Mouse (Mus musculus) heart, embryonic 10.5 days (tissue): ENCODE data around the gene Col6a1. TPM values are rescaled to one million over a fixed set of nuclear protein-coding genes. Genes with fewer than 3 reads are reported as not detected.

Experiments used
- DNase-seq: peaks from one replicate; pipeline ENCODE4 v3.0.0-alpha.2; 2017; ENCODE audit warnings: low spot score
- H3K27ac ChIP-seq: fragments of 300-500 bp; sonication (generic); 2 replicates; pipeline ENCODE4 v1.5.1; 2016; ENCODE audit warnings: mild to moderate bottlenecking
- H3K27me3 ChIP-seq: fragments of 300-500 bp; sonication (generic); 2 replicates; pipeline ENCODE4 v1.6.1; 2016; ENCODE audit warnings: mild to moderate bottlenecking; ENCODE audit not compliant: poor library complexity, insufficient read depth, severe bottlenecking
- H3K36me3 ChIP-seq: fragments of 300-500 bp; sonication (generic); 2 replicates; pipeline ENCODE4 v1.6.1; 2016; ENCODE audit warnings: mild to moderate bottlenecking, moderate library complexity
- H3K4me1 ChIP-seq: fragments of 300-500 bp; sonication (generic); 2 replicates; pipeline ENCODE4 v1.6.1; 2016; ENCODE audit warnings: mild to moderate bottlenecking
- H3K4me3 ChIP-seq: fragments of 300-500 bp; sonication (generic); 2 replicates; pipeline ENCODE4 v1.5.1; 2016; ENCODE audit warnings: mild to moderate bottlenecking, moderate library complexity
- H3K9me3 ChIP-seq: fragments of 300-500 bp; sonication (generic); 2 replicates; pipeline ENCODE4 v1.6.1; 2016; ENCODE audit warnings: mild to moderate bottlenecking, moderate library complexity
- WGBS: fragments of 180-500 bp; shearing (Covaris S2); methylation state at CpG from one replicate; pipeline ENCODE4 v1.1.7; 2016; 5-methylcytosine and 5-hydroxymethylcytosine counted together
- polyA plus RNA-seq: library from polyadenylated mRNA; unstranded; fragments of >200 nt; fragmentation: Nextera tagmentation; extraction: Ambion mirVana; gene quantifications from 2 replicates; pipeline ENCODE4 v1.2.1, GENCODE M21; 2016

Gene Col6a1
- polyA plus RNA-seq, 1 experiment from 2014 or later, result 17.1 TPM

GRCm38 (mm10) chr10:76721746-76722145, 4.2 kb downstream of the Col6a1 start:
- 88% methylated on average over 6 of the region's 6 CpGs for WGBS
- peaks cover 23% of the 10 kb centered on the region for H3K4me1 ChIP-seq
- H3K9me3 ChIP-seq, result no peaks in the 10 kb centered on the region
- H3K36me3 ChIP-seq, result peaks cover 20% of the 10 kb centered on the region; the same call in 1 of the 2 replicates
- H3K27ac ChIP-seq, result no peak overlapping the region
- H3K27me3 ChIP-seq, result no peaks in the 10 kb centered on the region
- DNase-seq, result peak; percentile 68
- no peak overlapping the region for H3K4me3 ChIP-seq

- Histone ChIP-seq H3K9me3 (no peaks in the 10 kb centered on the region), H3K36me3 (peaks cover 21% of the 10 kb centered on the region; the same call in 1 of the 2 replicates), H3K27me3 (no peaks in the 10 kb centered on the region), H3K4me1 (peaks cover 23% of the 10 kb centered on the region), H3K27ac (no peak overlapping the region), H3K4me3 (no peak overlapping the region)
- peak; percentile 54 for DNase-seq
- 83% methylated on average over 11 of the region's 11 CpGs for WGBS
Measured at GRCm38 (mm10) chr10:76721216-76721615, 4.8 kb downstream of the Col6a1 start.

- no peaks in the 10 kb centered on the region for H3K4me1 ChIP-seq
- no peak overlapping the region for H3K27ac ChIP-seq
- 79% methylated on average over 4 of the region's 4 CpGs for WGBS
- no peak overlapping the region for H3K4me3 ChIP-seq
- peak; percentile 71 for DNase-seq
- H3K36me3 ChIP-seq, result peaks cover 36% of the 10 kb centered on the region
- no peaks in the 10 kb centered on the region for H3K9me3 ChIP-seq
- H3K27me3 ChIP-seq, result 0 out of 2 replicates have a peak, but pooled peaks cover 1% of the 10 kb centered on the region
Measured at GRCm38 (mm10) chr10:76717631-76718030, 8.3 kb downstream of the Col6a1 start.

GRCm38 (mm10) chr10:76717026-76717425, 8.9 kb downstream of the Col6a1 start:
- no peak overlapping the region for H3K4me3 ChIP-seq
- 0 out of 2 replicates have a peak, but pooled peaks cover 3% of the 10 kb centered on the region for H3K27me3 ChIP-seq
- 82% methylated on average over 7 of the region's 7 CpGs for WGBS
- no peaks in the 10 kb centered on the region for H3K4me1 ChIP-seq
- H3K36me3 ChIP-seq, result peaks cover 42% of the 10 kb centered on the region
- H3K27ac ChIP-seq, result no peak overlapping the region
- no peaks in the 10 kb centered on the region for H3K9me3 ChIP-seq
- DNase-seq, result peak; percentile 60

- no peak overlapping the region for H3K4me3 ChIP-seq
- H3K27me3 ChIP-seq, result 0 out of 2 replicates have a peak, but pooled peaks cover 3% of the 10 kb centered on the region
- H3K27ac ChIP-seq, result no peak overlapping the region
- no peaks in the 10 kb centered on the region for H3K9me3 ChIP-seq
- peaks cover 53% of the 10 kb centered on the region for H3K36me3 ChIP-seq
- WGBS, result 78% methylated on average over 7 of the region's 7 CpGs
- DNase-seq, result no peak
- H3K4me1 ChIP-seq, result no peaks in the 10 kb centered on the region
Measured at GRCm38 (mm10) chr10:76714303-76714702, 11.7 kb downstream of the Col6a1 start.

- Histone ChIP-seq H3K36me3 (peaks cover 56% of the 10 kb centered on the region), H3K4me3 (no peak overlapping the region), H3K4me1 (no peaks in the 10 kb centered on the region), H3K9me3 (no peaks in the 10 kb centered on the region), H3K27ac (no peak overlapping the region), H3K27me3 (0 out of 2 replicates have a peak, but pooled peaks cover 3% of the 10 kb centered on the region)
- WGBS, result 79% methylated on average over 3 of the region's 3 CpGs
- DNase-seq, result no peak
Measured at GRCm38 (mm10) chr10:76712500-76712899, 13.5 kb downstream of the Col6a1 start.

GRCm38 (mm10) chr10:76711331-76711730, 14.6 kb downstream of the Col6a1 start:
- H3K27ac ChIP-seq, result no peak overlapping the region
- no peaks in the 10 kb centered on the region for H3K9me3 ChIP-seq
- 95% methylated on average over 16 of the region's 16 CpGs for WGBS
- H3K27me3 ChIP-seq, result 0 out of 2 replicates have a peak, but pooled peaks cover 3% of the 10 kb centered on the region
- H3K4me1 ChIP-seq, result no peaks in the 10 kb centered on the region
- H3K36me3 ChIP-seq, result peaks cover 50% of the 10 kb centered on the region
- no peak overlapping the region for H3K4me3 ChIP-seq
- no peak for DNase-seq

- H3K36me3 ChIP-seq, result peaks cover 32% of the 10 kb centered on the region
- H3K9me3 ChIP-seq, result no peaks in the 10 kb centered on the region
- 74% methylated on average over 3 of the region's 3 CpGs for WGBS
- H3K4me1 ChIP-seq, result no peaks in the 10 kb centered on the region
- 0 out of 2 replicates have a peak, but pooled peaks cover 3% of the 10 kb centered on the region for H3K27me3 ChIP-seq
- no peak for DNase-seq
- H3K4me3 ChIP-seq, result no peak overlapping the region
- H3K27ac ChIP-seq, result no peak overlapping the region
Measured at GRCm38 (mm10) chr10:76708465-76708864, 17.5 kb downstream of the Col6a1 start.

- H3K36me3 ChIP-seq, result peaks cover 32% of the 10 kb centered on the region
Measured at GRCm38 (mm10) chr10:76707584-76707983, 18.4 kb downstream of the Col6a1 start.

GRCm38 (mm10) chr10:76707001-76707400, 19.0 kb downstream of the Col6a1 start:
- Histone ChIP-seq H3K27me3 (no peaks in the 10 kb centered on the region), H3K36me3 (peaks cover 26% of the 10 kb centered on the region), H3K4me3 (no peak overlapping the region), H3K27ac (no peak overlapping the region), H3K9me3 (no peaks in the 10 kb centered on the region), H3K4me1 (no peaks in the 10 kb centered on the region)
- WGBS, result 72% methylated on average over 2 of the region's 2 CpGs
- no peak for DNase-seq

More at GRCm38 (mm10) chr10:76707584-76707983, 18.4 kb downstream of the Col6a1 start:
- no peaks in the 10 kb centered on the region for H3K4me1 ChIP-seq
- H3K4me3 ChIP-seq, result no peak overlapping the region
- H3K9me3 ChIP-seq, result no peaks in the 10 kb centered on the region
- no peak overlapping the region for H3K27ac ChIP-seq
- DNase-seq, result no peak
- H3K27me3 ChIP-seq, result 0 out of 2 replicates have a peak, but pooled peaks cover 2% of the 10 kb centered on the region
- WGBS, result 87% methylated on average over 1 of the region's 1 CpGs

GRCm38 (mm10) chr10:76704358-76704757, 21.6 kb downstream of the Col6a1 start:
- H3K27ac ChIP-seq, result no peak overlapping the region
- no peak overlapping the region for H3K4me3 ChIP-seq
- no peaks in the 10 kb centered on the region for H3K4me1 ChIP-seq
- 76% methylated on average over 3 of the region's 3 CpGs for WGBS
- no peaks in the 10 kb centered on the region for H3K9me3 ChIP-seq
- no peaks in the 10 kb centered on the region for H3K27me3 ChIP-seq
- peaks cover 5% of the 10 kb centered on the region for H3K36me3 ChIP-seq
- DNase-seq, result no peak

- DNase-seq, result no peak
- Histone ChIP-seq H3K9me3 (no peaks in the 10 kb centered on the region), H3K4me1 (no peaks in the 10 kb centered on the region), H3K36me3 (no peaks in the 10 kb centered on the region), H3K27me3 (no peaks in the 10 kb centered on the region), H3K4me3 (no peak overlapping the region), H3K27ac (no peak overlapping the region)
- 86% methylated on average over 2 of the region's 2 CpGs for WGBS
Measured at GRCm38 (mm10) chr10:76701446-76701845, 24.5 kb downstream of the Col6a1 start.

- Histone ChIP-seq H3K27me3 (no peaks in the 10 kb centered on the region), H3K4me1 (peaks cover 6% of the 10 kb centered on the region), H3K9me3 (no peaks in the 10 kb centered on the region), H3K36me3 (no peaks in the 10 kb centered on the region), H3K27ac (no peak overlapping the region), H3K4me3 (no peak overlapping the region)
- 78% methylated on average over 7 of the region's 7 CpGs for WGBS
- no peak for DNase-seq
Measured at GRCm38 (mm10) chr10:76699816-76700215, 26.2 kb downstream of the Col6a1 start.
